Mouse (Mus musculus): Measurements from ENCODE around the gene Nup62. TPM values are rescaled to one million over a fixed set of nuclear protein-coding genes. Genes with fewer than 3 reads are reported as not detected.

Gene Nup62
- polyA plus RNA-seq, 1 experiment, result 102 TPM

GRCm38 (mm10) chr7:44846804-44847203 lies 30.9 kb downstream of the Nup62 start:
- TF ChIP-seq MAX (IDR thresholded peaks at IDR 0.05), result no peak
- Histone ChIP-seq H3K27me3 (ENCODE audit: control insufficient read depth, insufficient read depth, insufficient read length) (no peaks in the 10 kb centered on the region), H3K79me3 (ENCODE audit: low read depth) (peaks cover 16% of the 10 kb centered on the region), H3K79me2 (ENCODE audit: control insufficient read depth, insufficient read depth) (peaks cover 34% of the 10 kb centered on the region), H3K4me3 (ENCODE audit: insufficient read depth, poor library complexity, severe bottlenecking) (no peak overlapping the region), H3ac (ENCODE audit: control insufficient read depth, insufficient read length, low read depth) (no peak overlapping the region), H3K36me3 (ENCODE audit: control insufficient read depth, insufficient read depth) (peaks cover 7% of the 10 kb centered on the region)

- Histone ChIP-seq H3K79me2 (ENCODE audit: control insufficient read depth, insufficient read depth) (peaks cover 42% of the 10 kb centered on the region), H3K27me3 (ENCODE audit: control insufficient read depth, insufficient read depth, insufficient read length) (no peaks in the 10 kb centered on the region), H3K36me3 (ENCODE audit: control insufficient read depth, insufficient read depth) (peaks cover 10% of the 10 kb centered on the region), H3K4me3 (ENCODE audit: insufficient read depth, poor library complexity, severe bottlenecking) (peak overlapping the region; percentile 82), H3K79me3 (ENCODE audit: low read depth) (peaks cover 18% of the 10 kb centered on the region), H3ac (ENCODE audit: control insufficient read depth, insufficient read length, low read depth) (no peak overlapping the region)
- TF ChIP-seq USF1 (IDR thresholded peaks at IDR 0.05; ENCODE audit: low read depth) (no peak), FOSL1 (IDR thresholded peaks at IDR 0.05; ENCODE audit: insufficient read depth, low read length, poor library complexity, severe bottlenecking) (no peak), CEBPB (IDR thresholded peaks at IDR 0.05; ENCODE audit: low read depth) (no peak), CTCF (IDR thresholded peaks at IDR 0.05; ENCODE audit: control insufficient read depth, insufficient read depth, insufficient read length) (no peak), MYOG (IDR thresholded peaks at IDR 0.05; ENCODE audit: control insufficient read depth, extremely low read depth, insufficient read length) (no peak), MAX (IDR thresholded peaks at IDR 0.05) (no peak), MYOD1 (IDR thresholded peaks at IDR 0.05; ENCODE audit: control insufficient read depth, insufficient read length, low read depth) (no peak)
Observed at GRCm38 (mm10) chr7:44847772-44848171, 31.9 kb downstream of the Nup62 start.

GRCm38 (mm10) chr7:44848561-44849415 lies 32.9 kb downstream of the Nup62 start, which contains the start of the genes Akt1s1 and Tbc1d17:
Gene Akt1s1, plus strand, starts transcription at chr7:44848991.
Gene Tbc1d17, minus strand, starts transcription at chr7:44849079.
- TF ChIP-seq MAX (IDR thresholded peaks at IDR 0.05) (peak; percentile 94), USF1 (IDR thresholded peaks at IDR 0.05; ENCODE audit: low read depth) (peak; percentile 89), FOSL1 (IDR thresholded peaks at IDR 0.05; ENCODE audit: insufficient read depth, low read length, poor library complexity, severe bottlenecking) (no peak)

GRCm38 (mm10) chr7:44849416-44850111 lies 33.7 kb downstream of the Nup62 start:
- peak overlapping the region; percentile 82 for H3K4me3 ChIP-seq (ENCODE audit: insufficient read depth, poor library complexity, severe bottlenecking)
- H3K79me3 ChIP-seq (ENCODE audit: low read depth), result peaks cover 24% of the 10 kb centered on the region
- H3ac ChIP-seq (ENCODE audit: control insufficient read depth, insufficient read length, low read depth), result peak overlapping the region; percentile 93
- H3K27me3 ChIP-seq (ENCODE audit: control insufficient read depth, insufficient read depth, insufficient read length), result no peaks in the 10 kb centered on the region
- TF ChIP-seq MAX (IDR thresholded peaks at IDR 0.05) (peak; percentile 60), CEBPB (IDR thresholded peaks at IDR 0.05; ENCODE audit: low read depth) (peak; percentile 56), CTCF (IDR thresholded peaks at IDR 0.05; ENCODE audit: control insufficient read depth, insufficient read depth, insufficient read length) (no peak), USF1 (IDR thresholded peaks at IDR 0.05; ENCODE audit: low read depth) (peak; percentile 46)
- peaks cover 17% of the 10 kb centered on the region for H3K36me3 ChIP-seq (ENCODE audit: control insufficient read depth, insufficient read depth)
- H3K79me2 ChIP-seq (ENCODE audit: control insufficient read depth, insufficient read depth), result peaks cover 53% of the 10 kb centered on the region

More at GRCm38 (mm10) chr7:44848561-44849415, 32.9 kb downstream of the Nup62 start, which contains the start of the genes Akt1s1 and Tbc1d17:
- Histone ChIP-seq H3K4me3 (ENCODE audit: insufficient read depth, poor library complexity, severe bottlenecking) (peak within 1 kb of the TSS; percentile 82), H3K79me3 (ENCODE audit: low read depth) (peaks cover 24% of the 10 kb centered on the region), H3K79me2 (ENCODE audit: control insufficient read depth, insufficient read depth) (peaks cover 52% of the 10 kb centered on the region), H3K27me3 (ENCODE audit: control insufficient read depth, insufficient read depth, insufficient read length) (no peaks in the 10 kb centered on the region), H3K36me3 (ENCODE audit: control insufficient read depth, insufficient read depth) (peaks cover 17% of the 10 kb centered on the region), H3ac (ENCODE audit: control insufficient read depth, insufficient read length, low read depth) (peak within 1 kb of the TSS; percentile 93)

- peaks cover 53% of the 10 kb centered on the region for H3K79me2 ChIP-seq (ENCODE audit: control insufficient read depth, insufficient read depth)
- peaks cover 24% of the 10 kb centered on the region for H3K79me3 ChIP-seq (ENCODE audit: low read depth)
- H3ac ChIP-seq (ENCODE audit: control insufficient read depth, insufficient read length, low read depth), result peak overlapping the region; percentile 93
- no peaks in the 10 kb centered on the region for H3K27me3 ChIP-seq (ENCODE audit: control insufficient read depth, insufficient read depth, insufficient read length)
- H3K36me3 ChIP-seq (ENCODE audit: control insufficient read depth, insufficient read depth), result peaks cover 17% of the 10 kb centered on the region
- no peak for TF ChIP-seq CEBPB (IDR thresholded peaks at IDR 0.05; ENCODE audit: low read depth)
- peak overlapping the region; percentile 82 for H3K4me3 ChIP-seq (ENCODE audit: insufficient read depth, poor library complexity, severe bottlenecking)
Observed at GRCm38 (mm10) chr7:44850146-44850545, 34.3 kb downstream of the Nup62 start.
